Mouse (Mus musculus) hindbrain, embryonic 11.5 days (tissue): ENCODE results near the gene Chic1. TPM values are rescaled to one million over a fixed set of nuclear protein-coding genes. Genes with fewer than 3 reads are reported as not detected.

Experiments
- ATAC-seq: fragments of 200-750 bp; cut with Nextera tagmentation; 2 replicates; pipeline ENCODE4 v1.8.0; 2017; ENCODE audit warnings: mild to moderate bottlenecking, moderate TSS enrichment, moderate library complexity; ENCODE audit not compliant: low FRiP score
- DNase-seq: peaks from one replicate; pipeline ENCODE4 v3.0.0-alpha.2; 2015; ENCODE audit warnings: low spot score
- H3K27ac ChIP-seq: fragments of 300-500 bp; sonication (generic); 2 replicates; pipeline ENCODE4 v1.5.1; 2014; ENCODE audit warnings: mild to moderate bottlenecking, low read depth, low read length
- H3K27me3 ChIP-seq: fragments of 300-500 bp; sonication (generic); 2 replicates; pipeline ENCODE4 v1.6.1; 2014; ENCODE audit warnings: mild to moderate bottlenecking, low read length, moderate library complexity, mixed read lengths; ENCODE audit not compliant: control insufficient read depth, insufficient read depth
- H3K36me3 ChIP-seq: fragments of 300-500 bp; sonication (generic); 2 replicates; pipeline ENCODE4 v1.6.1; 2014; ENCODE audit warnings: mild to moderate bottlenecking, low read length, moderate library complexity, mixed read lengths; ENCODE audit not compliant: control insufficient read depth, insufficient read depth
- H3K4me1 ChIP-seq: fragments of 300-500 bp; sonication (generic); replicated peaks from 2 replicates; pipeline ENCODE4 v1.6.1; 2014; ENCODE audit warnings: low read length, mixed read lengths; ENCODE audit not compliant: control insufficient read depth, insufficient read depth
- H3K4me2 ChIP-seq: fragments of 300-500 bp; sonication (generic); replicated peaks from 2 replicates; pipeline ENCODE4 v1.6.1; 2014; ENCODE audit warnings: mild to moderate bottlenecking, low read depth, low read length
- H3K4me3 ChIP-seq: fragments of 300-500 bp; sonication (generic); 2 replicates; pipeline ENCODE4 v1.5.1; 2014; ENCODE audit warnings: low read depth, low read length
- H3K9ac ChIP-seq: fragments of 300-500 bp; sonication (generic); 2 replicates; pipeline ENCODE4 v1.6.1; 2014; ENCODE audit warnings: low read depth, low read length
- H3K9me3 ChIP-seq: fragments of 300-500 bp; sonication (generic); 2 replicates; pipeline ENCODE4 v1.6.1; 2016; ENCODE audit warnings: low read length; ENCODE audit not compliant: control insufficient read depth
- WGBS: fragments of 180-500 bp; shearing (Covaris S2); extraction: QIAGEN DNeasy Blood & Tissue Kit; methylation state at CpG from one replicate; pipeline ENCODE4 v1.1.7; 2014; 5-methylcytosine and 5-hydroxymethylcytosine counted together
- polyA plus RNA-seq: library from polyadenylated mRNA; unstranded; fragments of >200 nt; fragmentation: Nextera tagmentation; extraction: Ambion mirVana; gene quantifications from 2 replicates; pipeline ENCODE4 v1.2.1, GENCODE M21; 2014

Chic1 gene
- 6.2 and 8.5 TPM in 2 replicates for polyA plus RNA-seq

DNA sequence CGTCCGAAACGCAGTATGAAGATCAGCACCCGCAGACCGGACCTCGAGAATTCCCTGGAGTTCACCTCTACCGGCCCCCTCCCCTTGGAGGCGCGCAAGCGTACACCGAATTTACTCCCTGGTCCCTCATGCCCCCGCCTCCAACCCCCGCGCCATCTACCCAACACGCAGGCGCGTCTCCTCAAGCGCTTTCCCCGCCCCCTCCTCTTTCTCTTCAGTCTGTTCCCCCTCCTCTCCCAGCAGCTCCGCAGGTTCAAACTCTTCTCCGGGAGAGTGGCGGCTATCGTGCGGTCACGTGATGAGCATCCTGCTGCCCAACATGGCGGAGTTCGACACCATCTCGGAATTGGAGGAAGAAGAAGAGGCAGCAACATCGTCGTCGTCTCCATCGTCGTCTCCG, at the start of gene Chic1:
Gene Chic1 (plus strand): TSS at position 190 of the 400 bp plus-strand sequence.
- peak within 1 kb of the TSS; percentile 24 for H3K4me2 ChIP-seq
- H3K4me3 ChIP-seq, result peak within 1 kb of the TSS; percentile 55
- no peaks in the 10 kb centered on the region for H3K36me3 ChIP-seq
- H3K9me3 ChIP-seq, result no peaks in the 10 kb centered on the region
- DNase-seq (peak; percentile 87), ATAC-seq (peak; percentile 95)
- H3K9ac ChIP-seq, result peak within 1 kb of the TSS; percentile 51
- 0 out of 2 replicates have a peak within 1 kb of the TSS, but pooled peaks have one; percentile 0 for H3K27ac ChIP-seq
- H3K4me1 ChIP-seq, result no peaks in the 10 kb centered on the region
- peaks cover 19% of the 10 kb centered on the region for H3K27me3 ChIP-seq
- WGBS, result 14% methylated on average over 34 of the region's 34 CpGs

DNA sequence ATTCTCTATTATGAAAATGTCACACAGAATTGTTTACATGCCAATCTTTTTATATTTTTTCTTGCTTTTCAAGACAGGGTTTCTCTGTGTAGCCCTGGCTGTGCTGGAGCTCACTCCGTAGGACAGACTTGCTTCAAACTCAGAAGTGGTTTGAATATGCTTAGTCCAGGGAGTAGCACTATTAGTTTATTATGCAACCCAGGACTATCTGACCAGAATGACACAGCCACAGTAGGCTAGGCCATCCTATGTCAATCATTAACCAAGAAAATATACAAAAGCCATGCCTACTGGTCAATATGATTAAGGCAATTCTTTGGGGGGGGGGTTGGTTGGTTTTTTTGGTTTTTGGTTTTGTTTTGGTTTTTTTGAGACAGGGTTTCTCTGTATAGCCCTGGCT, 48.0 kb upstream of the Chic1 start:
- Histone ChIP-seq H3K9me3 (no peaks in the 10 kb centered on the region), H3K4me2 (no peak overlapping the region), H3K36me3 (no peaks in the 10 kb centered on the region), H3K9ac (no peak overlapping the region), H3K27ac (no peak overlapping the region), H3K4me3 (no peak overlapping the region), H3K4me1 (no peaks in the 10 kb centered on the region), H3K27me3 (peaks cover 5% of the 10 kb centered on the region; the same call in 1 of the 2 replicates)
- WGBS, result 96% methylated on average over 1 of the region's 1 CpGs
- ATAC-seq (no peak), DNase-seq (no peak)

DNA sequence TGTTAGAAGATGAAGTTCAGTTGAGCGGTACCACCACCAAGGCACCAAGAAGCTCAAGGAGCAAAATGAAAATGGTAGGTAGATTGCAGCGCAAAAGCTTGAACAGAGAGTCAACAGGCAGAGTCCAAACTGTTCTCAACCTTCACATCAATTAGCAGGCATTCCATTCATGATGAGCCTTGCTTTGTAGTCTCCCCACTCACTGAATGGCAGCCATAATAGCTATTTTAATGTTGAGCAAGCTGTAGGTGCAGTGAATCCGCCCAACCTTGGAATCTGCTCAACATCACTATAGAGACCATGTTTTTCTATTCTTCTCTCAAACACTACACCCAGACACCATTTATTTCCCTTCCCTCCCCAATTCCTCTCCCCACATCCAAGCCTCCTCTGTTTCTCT, 44.6 kb upstream of the Chic1 start:
- no peak overlapping the region for H3K27ac ChIP-seq
- no peaks in the 10 kb centered on the region; the same call in 1 of the 2 replicates for H3K27me3 ChIP-seq
- ATAC-seq (no peak), DNase-seq (no peak)
- no peaks in the 10 kb centered on the region for H3K4me1 ChIP-seq
- H3K9me3 ChIP-seq, result no peaks in the 10 kb centered on the region
- no peaks in the 10 kb centered on the region for H3K36me3 ChIP-seq
- 82% methylated on average over 3 of the region's 3 CpGs for WGBS
- no peak overlapping the region for H3K9ac ChIP-seq
- H3K4me2 ChIP-seq, result no peak overlapping the region
- H3K4me3 ChIP-seq, result no peak overlapping the region

DNA sequence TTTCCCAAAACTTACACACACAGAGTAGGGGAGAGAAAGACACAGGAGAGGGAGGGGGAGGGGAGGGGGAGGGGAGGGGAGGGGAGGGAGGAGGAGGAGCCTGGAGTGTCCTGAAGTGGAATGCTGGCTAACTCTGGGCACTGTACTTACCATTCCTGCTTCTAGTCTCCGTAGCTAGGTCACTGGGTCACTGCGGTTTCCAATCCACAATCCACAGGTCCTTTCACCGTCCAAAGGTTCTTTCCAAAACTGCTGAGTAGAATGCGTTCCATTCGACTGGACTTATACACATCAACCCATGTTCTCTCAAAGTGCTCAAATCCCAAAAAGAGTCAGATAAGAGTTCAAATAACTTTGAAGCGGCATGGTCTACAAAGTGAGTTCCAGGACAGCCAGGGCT, 42.1 kb upstream of the Chic1 start:
- WGBS, result 84% methylated on average over 6 of the region's 6 CpGs
- Histone ChIP-seq H3K36me3 (no peaks in the 10 kb centered on the region), H3K4me1 (no peaks in the 10 kb centered on the region), H3K4me3 (no peak overlapping the region), H3K9me3 (no peaks in the 10 kb centered on the region), H3K9ac (no peak overlapping the region), H3K4me2 (no peak overlapping the region), H3K27ac (no peak overlapping the region), H3K27me3 (peaks cover 13% of the 10 kb centered on the region)
- DNase-seq (no peak), ATAC-seq (no peak)

DNA sequence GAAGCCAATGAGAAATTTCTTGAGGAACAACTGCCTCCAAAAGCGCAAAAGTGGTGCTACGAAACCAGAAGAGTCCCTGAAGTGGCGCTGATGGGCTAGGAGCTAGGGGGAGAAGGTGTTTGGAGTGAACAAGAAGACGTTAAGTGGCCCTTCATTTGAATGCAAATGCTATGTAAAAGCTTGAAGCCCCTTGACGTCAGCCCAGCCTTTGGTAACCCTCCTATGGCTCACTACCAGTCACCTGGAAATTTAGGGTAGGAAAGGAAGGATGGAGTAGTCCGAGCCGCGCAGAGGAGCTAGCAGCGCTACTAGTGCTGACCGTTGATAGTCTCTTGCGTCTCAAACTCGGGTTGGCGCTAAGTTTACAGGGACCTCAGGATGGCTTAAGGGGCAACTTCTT, 35.1 kb upstream of the Chic1 start, which contains the start of gene Cdx4:
Gene Cdx4 (plus strand): TSS at position 253 of the 400 bp plus-strand sequence.
- Histone ChIP-seq H3K27me3 (peaks cover 60% of the 10 kb centered on the region), H3K36me3 (no peaks in the 10 kb centered on the region), H3K4me1 (no peaks in the 10 kb centered on the region), H3K9me3 (no peaks in the 10 kb centered on the region), H3K4me3 (0 out of 2 replicates have a peak within 1 kb of the TSS, but pooled peaks have one; percentile 16), H3K27ac (no peak within 1 kb of the TSS), H3K9ac (no peak within 1 kb of the TSS), H3K4me2 (no peak within 1 kb of the TSS)
- ATAC-seq, result no peak
- peak; percentile 5 for DNase-seq
- 15% methylated on average over 13 of the region's 13 CpGs for WGBS

DNA sequence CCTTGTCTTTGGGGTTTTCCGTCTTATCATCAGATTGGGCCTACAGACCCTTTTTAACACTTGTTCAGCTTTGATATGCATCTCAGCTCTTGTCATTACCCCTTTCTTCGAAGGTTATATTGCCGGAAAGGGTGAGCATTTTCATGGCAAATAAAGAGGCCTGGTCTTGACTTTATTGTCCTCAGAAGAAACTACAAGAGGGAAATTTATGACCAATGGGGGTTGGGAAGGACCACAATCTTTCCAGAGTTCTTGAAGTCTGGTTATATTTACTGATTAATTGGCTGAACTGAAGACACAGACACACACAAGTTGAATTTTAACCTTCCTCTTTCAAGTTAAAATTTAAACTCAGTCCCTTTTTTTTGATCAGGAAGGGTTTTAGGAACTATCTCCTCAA, 30.4 kb upstream of the Chic1 start:
- no peak for ATAC-seq
- Histone ChIP-seq H3K4me3 (no peak overlapping the region), H3K9ac (no peak overlapping the region), H3K9me3 (no peaks in the 10 kb centered on the region), H3K27ac (no peak overlapping the region), H3K36me3 (no peaks in the 10 kb centered on the region), H3K27me3 (peaks cover 48% of the 10 kb centered on the region), H3K4me2 (no peak overlapping the region), H3K4me1 (no peaks in the 10 kb centered on the region)
- WGBS, result 72% methylated on average over 3 of the region's 3 CpGs
- DNase-seq, result no peak

DNA sequence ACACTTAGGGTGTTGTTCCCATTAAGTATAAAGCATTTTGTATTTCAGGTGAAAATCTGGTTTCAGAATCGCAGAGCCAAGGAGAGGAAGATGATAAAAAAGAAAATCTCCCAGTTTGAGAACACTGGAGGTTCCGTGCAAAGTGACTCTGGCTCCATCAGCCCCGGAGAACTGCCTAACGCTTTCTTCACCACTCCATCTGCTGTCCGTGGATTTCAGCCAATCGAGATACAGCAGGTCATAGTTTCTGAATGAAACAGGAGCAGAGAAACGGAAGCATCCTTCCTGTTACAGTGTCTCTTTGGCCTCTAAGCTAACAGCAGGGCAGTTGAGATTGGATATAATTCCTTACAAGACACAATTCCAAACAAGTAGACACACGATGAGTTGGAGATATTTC, 26.9 kb upstream of the Chic1 start:
- WGBS, result 65% methylated on average over 8 of the region's 8 CpGs
- Histone ChIP-seq H3K4me2 (no peak overlapping the region), H3K9ac (no peak overlapping the region), H3K27ac (no peak overlapping the region), H3K36me3 (no peaks in the 10 kb centered on the region), H3K4me1 (no peaks in the 10 kb centered on the region), H3K4me3 (no peak overlapping the region), H3K9me3 (no peaks in the 10 kb centered on the region), H3K27me3 (peaks cover 25% of the 10 kb centered on the region)
- ATAC-seq (no peak), DNase-seq (no peak)

DNA sequence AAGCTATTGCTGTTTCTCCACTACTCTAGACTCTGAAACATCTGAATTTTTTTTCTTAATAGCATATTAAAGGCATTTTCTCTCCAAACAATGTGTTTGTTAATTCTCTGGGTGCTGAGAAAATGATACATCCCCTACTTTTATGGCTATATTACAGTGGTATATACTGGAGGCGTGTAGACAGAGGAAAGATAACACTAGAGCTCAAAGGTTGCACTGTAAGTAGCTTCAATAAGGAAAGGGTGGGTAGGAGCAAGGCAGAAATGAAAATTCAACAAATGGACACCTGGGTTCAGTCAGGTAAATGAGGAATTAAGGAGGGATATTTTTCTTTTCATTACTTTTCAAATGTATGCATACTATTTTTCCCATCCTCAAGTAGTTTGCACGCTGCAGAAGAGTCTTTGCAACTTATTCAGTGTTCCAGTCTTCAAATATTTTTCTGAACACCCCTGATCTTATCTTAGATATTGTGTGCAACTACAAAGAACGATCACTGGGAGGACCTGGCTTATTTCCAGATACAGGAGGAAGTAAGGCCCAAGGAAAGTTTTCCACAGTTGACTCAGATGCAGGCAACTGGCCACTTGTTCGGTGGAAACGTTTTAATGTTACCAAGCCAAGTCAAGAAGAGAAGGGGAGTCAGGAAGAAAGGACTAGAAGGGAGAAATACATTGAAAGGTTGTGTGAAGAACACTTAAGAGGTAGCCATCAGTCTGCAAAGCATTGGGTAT, 25.0 kb upstream of the Chic1 start:
- Histone ChIP-seq H3K27ac (no peak overlapping the region), H3K9ac (no peak overlapping the region), H3K4me1 (no peaks in the 10 kb centered on the region), H3K36me3 (no peaks in the 10 kb centered on the region), H3K27me3 (peaks cover 18% of the 10 kb centered on the region), H3K4me2 (no peak overlapping the region), H3K4me3 (no peak overlapping the region), H3K9me3 (no peaks in the 10 kb centered on the region)
- ATAC-seq (no peak), DNase-seq (no peak)
- WGBS, result 76% methylated on average over 5 of the region's 5 CpGs
